Mouse (Mus musculus) left cerebral cortex, postnatal 4 days (tissue): Measurements from ENCODE around the gene 4931406P16Rik. TPM values are rescaled to one million over a fixed set of nuclear protein-coding genes. Genes with fewer than 3 reads are reported as not detected.
"Not testable (repeated sequence)": the region's sequence is repeated elsewhere in the genome, so short reads cannot be mapped to it uniquely, and the experiment has no call there.

ENCODE experiments used
- DNase-seq: peaks from one replicate; pipeline ENCODE4 v3.0.0-alpha.2; 2022
- intact Hi-C: fragments of 180-260 bp; cut with DNase I; formaldehyde crosslinking; loops from one replicate; pipeline ENCODE4 v1.15.1; 2025
- total RNA-seq, 2 experiments: library from RNA; stranded (reverse); gene quantifications; 2 replicates each; pipeline ENCODE4 v1.2.3; 2021

4931406P16Rik gene
- total RNA-seq, 2 experiments from 2014 or later = 50.3 to 64.9 TPM

DNA sequence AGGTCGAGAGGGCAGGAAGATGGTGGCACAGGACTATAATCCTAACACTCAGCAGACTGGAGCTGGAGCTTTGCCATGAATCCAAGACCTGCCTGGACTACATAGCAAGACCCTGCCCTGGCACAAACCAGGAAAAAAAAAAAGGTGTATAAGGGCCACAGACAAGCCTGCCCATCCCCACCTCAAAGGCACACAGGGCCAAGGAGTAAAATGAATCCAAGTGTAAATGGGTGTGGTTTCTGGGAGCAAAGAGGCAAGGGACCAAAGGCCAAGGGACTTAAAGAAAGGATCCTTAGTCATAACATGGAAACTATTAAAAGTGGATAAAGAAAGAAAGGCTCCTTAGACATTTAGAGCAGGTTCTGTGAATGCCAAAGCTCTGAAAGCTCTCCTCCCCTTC lies 94.9 kb downstream of the 4931406P16Rik start:
- no peak for DNase-seq
- intact Hi-C loops = no loop called here

DNA sequence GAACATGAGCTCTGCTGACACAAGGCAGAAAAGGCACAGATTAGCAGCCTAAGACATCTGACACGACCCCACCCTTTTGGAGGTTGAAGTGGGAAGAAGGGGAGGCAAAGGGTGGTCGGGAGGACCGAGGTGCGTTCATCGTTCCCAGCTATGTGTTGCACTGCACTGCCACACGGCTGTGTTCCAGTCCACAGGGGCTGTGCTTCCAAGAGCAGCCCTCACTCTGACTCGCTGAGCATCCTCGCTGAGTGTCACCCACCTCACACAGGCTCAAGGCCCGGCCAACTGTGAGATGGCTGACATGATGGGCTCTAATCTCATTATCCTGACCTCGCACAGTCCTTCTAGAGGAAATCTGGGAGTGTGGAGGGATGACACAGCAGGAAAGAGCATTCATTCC lies 96.9 kb downstream of the 4931406P16Rik start:
- intact Hi-C loops = no loop called here
- DNase-seq = no peak

DNA sequence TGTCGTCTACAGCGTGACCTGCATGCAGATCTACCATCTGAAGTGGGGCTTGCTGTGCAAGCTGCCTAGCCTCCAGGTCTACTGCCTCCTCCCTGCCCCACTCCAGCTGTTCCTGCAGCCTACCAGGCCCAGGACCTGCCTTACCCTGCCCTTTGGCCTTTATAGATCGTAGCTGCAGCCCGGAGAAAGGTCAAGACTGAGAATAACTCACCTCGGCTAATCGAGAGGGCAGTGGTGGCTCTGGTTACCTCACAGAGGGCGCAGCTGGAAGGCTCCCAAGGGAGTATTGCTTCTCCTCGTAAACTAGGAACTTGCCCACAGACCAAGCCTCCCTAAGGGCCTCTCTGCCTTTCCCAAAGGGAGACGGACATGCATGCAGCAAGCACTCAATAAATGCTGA lies 97.9 kb downstream of the 4931406P16Rik start:
- intact Hi-C loops = no loop called here
- DNase-seq = no peak

DNA sequence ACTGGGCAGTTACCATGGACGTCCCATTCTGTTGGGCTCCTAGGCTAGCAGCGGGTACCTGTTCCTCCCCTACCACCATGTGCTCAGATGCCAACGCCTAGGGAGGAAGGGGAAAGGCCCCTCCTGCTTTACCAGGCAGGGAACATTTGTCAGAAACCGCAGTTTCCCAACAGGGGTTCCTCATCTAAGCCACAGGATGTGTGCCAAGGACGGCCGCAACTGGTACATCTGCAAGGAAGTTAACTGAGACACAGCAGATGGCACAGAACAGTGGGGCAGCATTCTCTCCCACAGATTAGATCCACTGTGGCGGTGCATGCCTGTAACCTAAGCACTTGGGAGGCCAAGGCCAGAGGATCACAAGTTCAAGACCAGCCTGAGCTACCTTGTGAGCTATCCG lies 98.7 kb downstream of the 4931406P16Rik start:
- intact Hi-C loops = no loop called here
- no peak for DNase-seq

DNA sequence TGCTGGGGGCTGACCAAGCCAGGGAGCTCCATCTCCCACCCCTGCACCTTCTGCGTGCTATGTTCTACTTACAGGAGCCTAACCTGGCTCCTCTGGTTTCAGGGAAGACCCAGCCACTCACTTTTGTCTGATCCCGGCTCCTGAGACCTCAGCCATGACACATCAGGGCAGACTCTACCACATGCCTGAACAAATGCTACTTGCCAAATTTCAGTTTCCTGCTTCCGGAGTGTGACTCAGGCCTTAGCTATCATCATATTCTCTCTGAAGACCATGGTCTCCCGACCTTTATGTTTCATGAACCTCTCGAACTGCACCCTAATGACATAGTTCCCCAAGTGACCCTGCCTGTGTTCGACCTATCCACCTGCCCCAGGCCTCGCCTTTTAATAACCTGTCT lies 100.1 kb downstream of the 4931406P16Rik start:
- no peak for DNase-seq
- intact Hi-C loops = no loop called here

DNA sequence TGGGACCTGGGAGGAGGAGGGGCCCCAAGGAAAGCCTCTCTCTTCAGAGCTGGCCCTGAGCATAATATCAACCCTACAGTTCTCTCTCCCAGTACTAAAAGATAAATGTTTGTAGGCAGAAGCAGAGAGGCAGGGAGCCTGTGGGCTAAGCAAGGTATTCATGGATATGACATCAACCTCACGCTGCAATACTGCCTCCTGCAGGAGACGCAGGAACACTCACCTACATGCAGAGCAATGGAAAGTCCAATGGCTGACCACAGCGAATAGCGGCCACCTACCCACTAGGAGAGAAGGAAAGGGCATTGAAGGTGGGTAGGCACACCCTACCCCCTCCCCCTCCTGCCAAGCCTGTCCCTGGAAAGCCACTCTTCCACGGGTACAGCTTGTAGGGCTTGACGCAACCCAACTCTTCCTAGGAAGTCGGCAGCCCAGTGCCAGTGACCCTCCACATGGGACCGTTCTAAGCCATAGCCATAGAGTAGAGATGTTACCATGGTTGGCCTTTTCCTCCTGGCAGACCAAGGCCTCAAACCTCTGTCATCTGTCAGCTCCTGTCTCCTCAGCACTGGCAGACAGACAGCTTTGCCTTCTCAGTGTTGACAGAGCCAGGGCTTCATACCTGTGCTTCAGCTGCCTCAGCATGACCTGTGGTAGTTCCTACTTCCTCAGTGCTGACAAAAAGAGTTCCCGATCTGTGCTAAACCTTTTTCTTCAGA lies 105.2 kb downstream of the 4931406P16Rik start:
- DNase-seq = no peak
- intact Hi-C loops = no loop called here

DNA sequence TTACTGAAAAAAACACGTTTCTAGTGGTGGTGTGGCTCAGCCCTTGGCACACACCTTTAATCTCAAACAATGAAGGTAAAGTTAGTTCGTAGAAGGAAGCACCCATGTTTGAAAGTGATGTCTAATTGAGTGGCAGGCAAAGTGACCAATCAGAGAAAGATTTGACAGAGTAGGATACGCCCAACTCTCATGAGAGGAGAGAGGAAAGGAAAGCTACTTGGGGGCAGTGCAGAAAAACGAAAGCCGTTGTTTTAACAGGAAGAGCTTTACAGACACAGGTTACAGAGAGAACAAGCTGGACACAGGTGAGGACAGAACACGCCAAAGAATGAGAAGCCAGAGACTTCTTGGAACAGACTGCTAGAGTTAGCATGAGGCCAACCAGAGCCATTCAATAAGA lies 107.0 kb downstream of the 4931406P16Rik start:
- intact Hi-C loops = no loop called here
- DNase-seq = no peak

DNA sequence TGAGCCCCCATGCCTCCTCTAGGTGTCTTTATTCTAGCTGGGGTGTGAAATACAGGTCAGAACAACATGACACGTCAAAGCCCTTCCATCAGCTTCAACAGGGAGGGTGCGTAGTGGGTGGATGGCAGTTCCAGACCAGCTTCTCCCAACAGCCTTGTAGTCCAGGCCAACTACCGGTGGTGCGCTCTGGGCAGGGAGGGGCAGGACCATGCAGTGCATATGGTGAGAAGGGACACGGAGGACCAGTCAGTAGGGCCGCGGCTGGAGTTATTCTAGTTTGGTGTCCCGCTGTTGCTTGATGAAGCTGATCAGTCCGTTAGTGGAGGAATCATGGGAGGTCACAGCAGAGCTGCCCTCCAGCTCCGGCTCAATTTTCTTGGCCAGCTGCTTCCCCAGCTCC lies 111.2 kb downstream of the 4931406P16Rik start:
- intact Hi-C loops, DNase-seq: not testable (repeated sequence)

DNA sequence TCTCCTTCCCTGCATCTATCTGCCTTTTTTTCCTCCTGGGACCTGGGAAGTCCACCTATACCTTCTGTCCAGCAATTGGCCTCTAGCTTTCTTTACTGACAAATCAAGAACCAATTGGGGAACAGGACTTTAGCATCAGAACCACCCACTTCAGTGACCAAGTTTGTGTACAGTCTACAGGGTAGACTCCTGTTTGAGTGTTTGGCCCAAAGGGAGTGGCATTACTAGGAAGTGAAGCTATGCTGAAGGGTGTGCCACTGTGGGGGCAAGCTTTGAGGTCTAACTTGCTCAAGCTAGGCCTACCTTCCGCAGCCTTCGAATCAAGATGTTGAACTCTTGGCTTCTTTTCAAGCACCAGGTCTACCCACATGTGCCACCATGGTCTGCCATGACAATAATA lies 112.5 kb downstream of the 4931406P16Rik start:
- intact Hi-C loops = no loop called here

DNA sequence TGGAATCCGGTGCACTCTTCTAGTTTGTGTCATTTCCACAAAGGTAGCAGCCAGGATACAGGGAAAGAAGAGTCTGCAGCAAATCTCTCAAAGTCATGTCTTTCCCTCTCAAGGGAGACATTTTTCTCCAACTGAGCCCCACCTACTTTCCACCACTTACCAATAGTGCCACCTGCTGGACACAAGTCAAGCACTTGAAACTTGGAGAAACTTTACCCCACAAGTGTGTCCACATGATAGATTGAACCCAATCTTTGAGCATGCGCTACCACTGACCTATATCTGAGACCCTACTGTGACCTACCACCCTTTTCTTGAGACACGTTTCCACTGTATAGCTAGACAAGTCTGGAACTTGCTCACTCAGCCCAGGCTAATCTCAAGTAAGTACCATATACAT lies 115.0 kb downstream of the 4931406P16Rik start:
- intact Hi-C loops = no loop called here
- no peak for DNase-seq

More for the DNA sequence above, 112.5 kb downstream of the 4931406P16Rik start:
- no peak for DNase-seq

DNA sequence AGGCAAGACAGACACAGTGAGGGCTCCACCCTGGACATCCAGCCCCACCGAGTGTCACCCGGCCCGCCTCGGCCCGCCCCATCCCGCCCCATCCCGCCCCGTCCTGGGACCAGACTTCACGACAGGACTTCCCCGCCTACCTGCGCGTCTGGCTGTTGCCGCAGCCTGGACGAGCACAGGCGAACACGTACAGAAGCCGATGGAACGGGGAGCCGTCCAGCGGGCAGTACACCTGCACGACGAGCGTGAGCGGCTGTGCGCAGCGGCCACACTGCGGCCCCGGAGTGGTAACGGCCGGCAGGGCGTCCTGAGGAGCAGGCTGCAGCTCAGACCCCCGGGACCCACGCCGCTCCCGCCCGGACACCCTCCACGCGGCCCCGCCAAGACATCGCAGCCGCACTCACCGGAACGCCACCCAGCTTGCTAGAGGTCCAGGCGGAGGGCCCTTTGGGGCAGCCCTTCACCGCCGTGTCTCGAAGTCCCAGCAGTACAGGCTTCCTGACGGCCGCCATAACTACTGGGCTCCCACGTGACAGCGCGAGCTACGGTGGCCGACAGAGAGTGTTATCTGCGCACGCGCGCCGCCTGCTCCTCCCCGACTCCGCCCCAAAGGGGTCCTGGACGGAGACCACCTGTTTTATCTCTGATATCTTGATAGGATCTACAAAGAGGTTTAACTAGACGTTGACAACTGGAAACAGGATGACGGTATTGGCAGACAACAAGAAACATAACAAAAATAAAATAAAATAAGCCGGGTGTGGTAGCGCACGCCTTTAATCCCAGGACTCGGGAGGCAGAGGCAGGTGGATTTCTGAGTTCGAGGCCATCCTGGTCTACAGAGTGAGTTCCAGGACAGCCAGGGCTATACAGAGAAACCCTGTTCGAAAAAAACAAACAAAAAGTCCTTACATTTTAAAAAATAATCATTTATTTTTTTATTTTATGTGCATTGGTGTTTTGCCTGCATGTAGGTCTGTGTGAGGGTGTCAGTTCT lies 116.9 kb downstream of the 4931406P16Rik start, which contains the start of gene Pdcd2l:
TSS of gene Pdcd2l (minus strand) at position 530 of the 997 bp plus-strand sequence.
- peak; percentile 95 for DNase-seq
- intact Hi-C loops = no loop called here

DNA sequence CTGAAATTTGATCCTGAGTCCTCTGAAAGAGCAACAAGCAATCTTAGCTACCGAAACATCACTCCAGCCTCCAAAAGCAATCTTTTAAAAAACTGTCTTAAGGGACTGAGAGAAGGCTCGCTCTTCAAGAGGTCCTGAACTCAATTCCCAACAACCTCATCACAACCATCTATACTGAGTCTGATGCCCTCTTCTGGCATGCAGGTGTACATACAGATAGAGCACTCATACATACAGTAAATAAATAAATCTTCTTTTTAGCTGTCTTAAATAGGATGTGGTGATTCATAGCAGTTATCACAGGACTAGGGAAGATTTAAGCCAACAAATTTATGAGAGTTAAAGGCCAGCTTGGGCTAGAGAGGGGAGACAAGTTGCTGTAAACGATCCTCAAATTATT lies 117.7 kb downstream of the 4931406P16Rik start:
- intact Hi-C loops = no loop called here
- DNase-seq = no peak

DNA sequence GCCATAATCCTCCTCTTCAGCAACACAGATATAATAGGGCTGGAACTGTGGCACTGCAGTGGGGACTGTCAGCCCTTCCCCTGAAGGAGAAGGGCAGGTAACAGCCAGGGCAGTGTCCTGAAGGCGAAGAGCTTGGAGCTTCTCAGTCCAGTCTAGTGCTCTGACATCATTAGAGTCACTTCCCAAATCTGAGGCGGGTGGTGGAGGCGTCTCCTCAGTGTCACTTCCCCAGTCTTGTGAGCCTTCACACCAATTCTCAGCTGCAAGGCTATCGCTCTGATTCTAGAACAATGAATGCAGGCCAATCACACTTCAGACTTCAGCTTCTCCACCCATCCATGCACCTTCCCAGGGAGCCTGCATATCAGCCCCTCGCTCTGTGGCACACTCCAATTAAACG lies 120.5 kb downstream of the 4931406P16Rik start:
- intact Hi-C loops = no loop called here

DNA sequence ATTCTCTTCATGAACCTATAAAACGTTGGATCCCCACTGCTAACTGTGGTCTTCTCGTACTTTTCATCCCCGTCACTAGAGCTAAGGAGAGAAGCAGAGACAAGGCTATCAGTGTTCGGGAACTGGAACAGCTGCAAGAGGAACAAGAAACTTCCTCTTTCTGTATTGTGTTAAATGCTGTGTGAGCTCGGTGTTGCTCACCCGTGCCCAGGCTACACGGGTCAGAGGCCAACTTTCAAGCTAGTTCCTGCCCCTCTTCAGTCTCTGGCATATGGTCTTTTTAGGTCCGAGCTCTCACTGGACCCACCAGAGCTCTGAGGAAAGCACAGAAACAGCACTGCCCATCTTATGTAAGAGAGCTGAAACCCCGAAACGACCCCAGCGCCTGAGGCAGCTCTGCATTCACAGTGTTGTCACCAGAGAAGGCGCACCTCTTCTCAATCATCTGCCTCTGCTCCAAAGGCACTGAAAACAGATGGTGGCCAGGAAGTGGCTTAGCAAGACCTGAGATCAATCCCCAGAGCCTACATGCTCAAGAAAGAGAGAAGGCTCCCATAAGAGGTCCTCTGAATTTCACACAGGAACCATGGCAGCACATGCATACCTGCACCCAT lies 123.9 kb downstream of the 4931406P16Rik start:
- DNase-seq = no peak
- intact Hi-C loops = no loop called here

More for the DNA sequence above, 120.5 kb downstream of the 4931406P16Rik start:
- DNase-seq = no peak

Other genes with a start within 250 kb of the 4931406P16Rik start
- gene Scgb1b30, start 218.1 kb downstream of the 4931406P16Rik start, total RNA-seq = not detected
- 10 to 100 TPM; 24.4 to 28.6 TPM for gene Wtip, start 180.3 kb downstream of the 4931406P16Rik start, total RNA-seq
- gene Uba2, start 144.0 kb downstream of the 4931406P16Rik start, total RNA-seq = 10 to 100 TPM; 83.1 to 84.0 TPM
- gene Pdcd2l, start 116.9 kb downstream of the 4931406P16Rik start, total RNA-seq = 10 to 100 TPM; 30.4 to 30.6 TPM
- gene Gpi1, start 83.2 kb downstream of the 4931406P16Rik start, total RNA-seq = 100 to 1,000 TPM; 317 to 394 TPM
- gene Gm6096, start 62.5 kb downstream of the 4931406P16Rik start, total RNA-seq = not detected
- 10 to 100 TPM; 65.5 to 81.3 TPM for gene Lsm14a, start 79.8 kb upstream of the 4931406P16Rik start, total RNA-seq